Mouse (Mus musculus) small intestine, adult 2 months (tissue): Measurements from ENCODE around the gene Prkca.

ENCODE experiments used
- CTCF ChIP-seq: fragments of 200-500 bp; IDR thresholded peaks from 2 replicates; pipeline ENCODE4 v1.5.1; 2012; ENCODE audit warnings: low read depth, mild to moderate bottlenecking, control low read depth, inconsistent platforms, low read length, moderate library complexity, mixed read lengths; ENCODE audit not compliant: insufficient replicate concordance, insufficient read length; ENCODE audit errors: extremely low read depth
- POLR2A ChIP-seq: fragments of 200-500 bp; IDR thresholded peaks from 2 replicates; pipeline ENCODE4 v1.6.1; 2012; ENCODE audit warnings: low read depth, mild to moderate bottlenecking, control low read depth, inconsistent platforms, low read length, moderate library complexity

- TF ChIP-seq POLR2A (no peak), CTCF (no peak)
Observed at GRCm38 (mm10) chr11:108277096-108277495, 66.6 kb downstream of the Prkca start.
